Mouse (Mus musculus): Measurements from ENCODE around the gene Emc6. TPM values are rescaled to one million over a fixed set of nuclear protein-coding genes. Genes with fewer than 3 reads are reported as not detected.

Gene Emc6
- 20.7 TPM for polyA plus RNA-seq (2014; fragmentation: Illumina TruSeq; extraction: RNeasy Lipid Tissue Mini Kit (QIAGEN cat#74804); ENCODE audit: low read depth, low replicate concordance)

DNA sequence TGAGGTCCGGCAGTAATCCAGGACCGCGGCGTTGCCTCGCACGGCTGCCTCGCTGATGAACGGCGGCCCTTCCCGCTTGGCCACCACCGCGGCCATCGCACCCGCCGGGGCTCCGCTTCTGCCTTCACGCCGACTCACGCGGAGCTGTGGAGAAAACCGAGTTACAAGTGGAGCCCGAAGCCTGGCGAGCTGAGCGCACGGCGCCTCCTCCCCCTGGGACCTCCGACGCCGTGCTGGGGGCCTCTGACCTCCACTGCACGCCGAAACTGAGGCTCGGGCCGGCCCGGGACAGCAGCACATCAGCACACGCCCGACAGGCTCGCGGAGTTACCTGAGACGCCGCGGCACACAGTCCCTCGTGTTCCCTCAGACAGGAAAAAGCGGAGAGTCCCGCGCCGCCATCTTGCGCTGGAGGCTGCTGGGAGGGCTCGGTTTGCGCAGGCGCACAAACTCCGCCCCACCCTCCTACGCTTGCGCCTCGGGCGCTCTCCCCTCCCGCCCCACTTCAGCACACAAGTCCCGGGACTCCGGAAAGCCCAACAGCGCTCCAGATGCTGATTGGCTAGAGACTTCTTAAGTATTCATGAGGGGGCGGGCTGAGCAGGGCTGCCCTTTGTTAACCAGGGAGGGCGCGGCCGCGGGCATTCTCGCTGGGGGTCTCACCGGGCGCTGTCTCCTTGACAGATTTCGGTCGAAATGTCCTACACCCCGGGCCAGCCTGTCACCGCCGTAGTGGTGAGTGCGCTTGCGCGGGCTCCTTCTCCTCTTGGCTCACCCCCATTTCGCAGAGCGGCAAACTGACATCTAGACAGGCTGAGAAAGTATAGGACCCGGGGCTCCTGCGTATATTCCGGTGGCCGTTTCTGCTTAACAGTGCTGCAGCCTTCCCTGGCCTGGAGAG, at the start of gene Emc6, which contains the start of gene Tax1bp3:
Gene Emc6 (minus strand): TSS at position 430 of the 901 bp plus-strand sequence.
Gene Tax1bp3 (plus strand): TSS at position 476 of the 901 bp plus-strand sequence.

DNA sequence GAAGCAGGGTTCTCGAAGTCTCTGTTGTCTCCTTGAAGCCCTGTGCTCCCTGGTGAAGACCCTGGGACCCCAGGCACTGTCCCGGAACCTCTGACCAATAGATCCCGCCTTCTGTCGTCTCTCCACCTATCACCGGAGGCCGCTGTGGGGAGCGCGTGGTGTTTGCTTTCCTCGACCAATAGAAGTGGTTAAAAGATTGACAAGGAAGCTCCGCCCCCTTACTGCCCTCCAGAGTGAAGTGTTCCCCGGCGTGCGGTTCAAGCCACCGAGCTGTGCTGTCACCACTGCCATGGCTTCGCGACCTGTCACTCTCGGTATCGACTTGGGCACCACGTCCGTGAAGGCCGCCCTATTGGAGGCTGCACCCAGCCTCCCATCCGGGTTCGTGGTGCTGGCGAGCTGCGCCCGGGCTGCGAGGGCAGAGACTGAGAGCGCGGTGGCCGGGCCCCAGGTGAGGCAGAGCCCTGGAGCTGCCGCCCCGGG, 22.4 kb upstream of the Emc6 start, which contains the start of gene Shpk:
Gene Shpk (plus strand): TSS at position 231 of the 483 bp plus-strand sequence.

GRCm38 (mm10) chr11:73198603-73199229, 21.9 kb upstream of the Emc6 start, which contains the start of gene Ctns:
Ctns (minus strand) TSS chr11:73199042.

DNA sequence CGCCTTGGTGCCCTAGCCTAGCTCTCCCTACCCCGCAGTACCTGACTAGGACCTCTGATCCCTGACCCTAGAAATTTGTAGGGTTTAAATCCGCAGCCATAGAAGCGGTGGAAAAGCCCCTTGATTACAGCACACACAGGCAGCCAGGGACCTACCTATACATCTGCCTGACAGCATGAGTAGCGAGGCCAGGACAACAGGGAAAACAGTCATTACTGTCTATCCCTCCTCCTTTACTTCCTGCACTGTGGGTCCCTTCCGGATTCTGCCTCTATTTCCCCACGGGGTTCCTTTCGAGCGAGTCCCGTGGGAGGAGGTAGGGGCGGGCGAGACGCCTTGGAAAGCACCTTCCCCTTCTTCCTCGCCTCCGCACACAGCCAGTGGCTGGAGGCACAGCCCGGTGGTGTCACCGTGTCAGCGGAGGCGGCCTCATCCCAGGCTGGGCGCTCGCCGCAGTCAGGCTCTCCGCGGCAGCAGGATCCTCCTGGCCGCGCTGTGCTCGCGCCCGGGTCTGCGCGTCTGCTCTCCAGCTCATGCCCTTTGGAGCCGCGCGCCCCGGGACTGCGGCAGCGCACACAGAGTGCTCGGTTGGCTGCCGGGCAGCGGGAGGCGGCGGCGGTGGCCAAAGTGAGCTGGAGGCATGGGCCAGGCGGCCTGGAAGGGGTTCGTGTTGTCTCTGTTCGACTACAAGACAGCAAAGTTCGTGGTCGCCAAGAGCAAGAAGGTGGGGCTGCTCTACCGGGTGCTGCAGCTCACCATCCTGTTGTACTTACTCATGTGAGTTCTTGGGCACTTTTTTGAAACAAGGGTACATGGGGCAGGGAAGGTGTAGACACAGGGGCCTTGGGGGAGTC, 16.7 kb downstream of the Emc6 start, which contains the start of gene P2rx5:
Gene P2rx5 (plus strand): TSS at position 465 of the 854 bp plus-strand sequence.

GRCm38 (mm10) chr11:73137591-73138501, 39.0 kb downstream of the Emc6 start, which contains the start of gene Haspin:
Haspin (minus strand) TSS chr11:73138294.

Other genes starting within 250 kb of the Emc6 start
- 0.64 TPM for gene Atp2a3, start 215.9 kb downstream of the Emc6 start, polyA plus RNA-seq (2014; fragmentation: Illumina TruSeq; extraction: RNeasy Lipid Tissue Mini Kit (QIAGEN cat#74804); ENCODE audit: low read depth, low replicate concordance)
- gene P2rx1, start 177.9 kb downstream of the Emc6 start, polyA plus RNA-seq (2014; fragmentation: Illumina TruSeq; extraction: RNeasy Lipid Tissue Mini Kit (QIAGEN cat#74804); ENCODE audit: low read depth, low replicate concordance) = not detected
- gene Camkk1, start 158.0 kb downstream of the Emc6 start, polyA plus RNA-seq (2014; fragmentation: Illumina TruSeq; extraction: RNeasy Lipid Tissue Mini Kit (QIAGEN cat#74804); ENCODE audit: low read depth, low replicate concordance) = 0.07 TPM
- gene Ncbp3, start 129.3 kb downstream of the Emc6 start, polyA plus RNA-seq (2014; fragmentation: Illumina TruSeq; extraction: RNeasy Lipid Tissue Mini Kit (QIAGEN cat#74804); ENCODE audit: low read depth, low replicate concordance) = 4.8 TPM
- 16.8 TPM for gene Itgae, start 86.5 kb downstream of the Emc6 start, polyA plus RNA-seq (2014; fragmentation: Illumina TruSeq; extraction: RNeasy Lipid Tissue Mini Kit (QIAGEN cat#74804); ENCODE audit: low read depth, low replicate concordance)
- gene Haspin, start 38.7 kb downstream of the Emc6 start, polyA plus RNA-seq (2014; fragmentation: Illumina TruSeq; extraction: RNeasy Lipid Tissue Mini Kit (QIAGEN cat#74804); ENCODE audit: low read depth, low replicate concordance) = 592 TPM
- gene P2rx5, start 16.6 kb downstream of the Emc6 start, polyA plus RNA-seq (2014; fragmentation: Illumina TruSeq; extraction: RNeasy Lipid Tissue Mini Kit (QIAGEN cat#74804); ENCODE audit: low read depth, low replicate concordance) = 0.14 TPM
- 3.7 TPM for gene Tax1bp3, start within 50 bp of the Emc6 start, polyA plus RNA-seq (2014; fragmentation: Illumina TruSeq; extraction: RNeasy Lipid Tissue Mini Kit (QIAGEN cat#74804); ENCODE audit: low read depth, low replicate concordance)
- 9.0 TPM for gene Ctns, start 22.0 kb upstream of the Emc6 start, polyA plus RNA-seq (2014; fragmentation: Illumina TruSeq; extraction: RNeasy Lipid Tissue Mini Kit (QIAGEN cat#74804); ENCODE audit: low read depth, low replicate concordance)
- gene Shpk, start 22.4 kb upstream of the Emc6 start, polyA plus RNA-seq (2014; fragmentation: Illumina TruSeq; extraction: RNeasy Lipid Tissue Mini Kit (QIAGEN cat#74804); ENCODE audit: low read depth, low replicate concordance) = 0.88 TPM
- gene Trpv1, start 57.3 kb upstream of the Emc6 start, polyA plus RNA-seq (2014; fragmentation: Illumina TruSeq; extraction: RNeasy Lipid Tissue Mini Kit (QIAGEN cat#74804); ENCODE audit: low read depth, low replicate concordance) = 1.5 TPM
- 0.20 TPM for gene Trpv3, start 90.4 kb upstream of the Emc6 start, polyA plus RNA-seq (2014; fragmentation: Illumina TruSeq; extraction: RNeasy Lipid Tissue Mini Kit (QIAGEN cat#74804); ENCODE audit: low read depth, low replicate concordance)
- gene Aspa, start 152.6 kb upstream of the Emc6 start, polyA plus RNA-seq (2014; fragmentation: Illumina TruSeq; extraction: RNeasy Lipid Tissue Mini Kit (QIAGEN cat#74804); ENCODE audit: low read depth, low replicate concordance) = 14.4 TPM
- 1.1 TPM for gene Gm49340, start 152.7 kb upstream of the Emc6 start, polyA plus RNA-seq (2014; fragmentation: Illumina TruSeq; extraction: RNeasy Lipid Tissue Mini Kit (QIAGEN cat#74804); ENCODE audit: low read depth, low replicate concordance)
- 86.0 TPM for gene Spata22, start 152.7 kb upstream of the Emc6 start, polyA plus RNA-seq (2014; fragmentation: Illumina TruSeq; extraction: RNeasy Lipid Tissue Mini Kit (QIAGEN cat#74804); ENCODE audit: low read depth, low replicate concordance)
- gene Olfr20, start 173.7 kb upstream of the Emc6 start, polyA plus RNA-seq (2014; fragmentation: Illumina TruSeq; extraction: RNeasy Lipid Tissue Mini Kit (QIAGEN cat#74804); ENCODE audit: low read depth, low replicate concordance) = not detected
- gene Olfr376, start 194.2 kb upstream of the Emc6 start, polyA plus RNA-seq (2014; fragmentation: Illumina TruSeq; extraction: RNeasy Lipid Tissue Mini Kit (QIAGEN cat#74804); ENCODE audit: low read depth, low replicate concordance) = not detected
- gene Olfr1, start 222.6 kb upstream of the Emc6 start, polyA plus RNA-seq (2014; fragmentation: Illumina TruSeq; extraction: RNeasy Lipid Tissue Mini Kit (QIAGEN cat#74804); ENCODE audit: low read depth, low replicate concordance) = not detected

All from testis, adult 10 weeks (tissue).